8 mouse cellular contexts compared by ENCODE assay signal in genomic region chr15:78931577-78931976, GRCm38 (mm10). TPM values are rescaled to one million over a fixed set of nuclear protein-coding genes. Genes with fewer than 3 reads are reported as not detected.
DNase-seq lines count a peak whose midpoint lies in the region; ATAC-seq and TF ChIP-seq lines count a peak whose summit lies in the region.

No protein-coding gene starts in this region.

- peaks cover 33% of the 10 kb centered on the region for H3K4me1 ChIP-seq in liver, postnatal 0 days (ENCODE audit: insufficient read depth)
- H3K4me1 ChIP-seq in stomach, embryonic 15.5 days = peaks cover 29% of the 10 kb centered on the region

- H3K27me3 ChIP-seq in liver, postnatal 0 days (ENCODE audit: insufficient read depth, low read length) = no peaks in the 10 kb centered on the region
- no peaks in the 10 kb centered on the region for H3K27me3 ChIP-seq in stomach, embryonic 15.5 days (replicated peaks)

- H3K4me3 ChIP-seq in liver, postnatal 0 days (ENCODE audit: low read depth, low read length) = no peak overlapping the region
- H3K4me3 ChIP-seq in stomach, embryonic 15.5 days (replicated peaks) = no peak overlapping the region

- no peaks in the 10 kb centered on the region for H3K36me3 ChIP-seq in liver, postnatal 0 days (replicated peaks; ENCODE audit: insufficient read depth, low read length)
- H3K36me3 ChIP-seq in stomach, embryonic 15.5 days = peaks cover 11% of the 10 kb centered on the region; the same call in 1 of the 2 replicates

- peak; percentile 56 for ATAC-seq in liver, postnatal 0 days
- no peak for ATAC-seq in stomach, embryonic 15.5 days (ENCODE audit: insufficient read depth, low FRiP score, low read depth)

- no peaks in the 10 kb centered on the region for H3K9me3 ChIP-seq in liver, postnatal 0 days (ENCODE audit: low read length)
- no peaks in the 10 kb centered on the region for H3K9me3 ChIP-seq in stomach, embryonic 15.5 days

- TF ChIP-seq EP300 in liver, postnatal 0 days (IDR thresholded peaks at IDR 0.05; ENCODE audit: low read depth) = no peak

- peak; percentile 97 for TF ChIP-seq CTCF in liver, postnatal 0 days (IDR thresholded peaks at IDR 0.05; ENCODE audit: low read depth)

- peak; percentile 42 to 58 for DNase-seq in cerebellum, postnatal 25 days
- no peak for DNase-seq in cerebellum, adult 8-10 months
- DNase-seq in urinary bladder, postnatal 25 days (ENCODE audit: low spot score) = peak; percentile 39
- DNase-seq in urinary bladder, postnatal 10 days (ENCODE audit: low spot score) = no peak
- DNase-seq in heart, adult 8-10 months (ENCODE audit: low spot score) = peak; percentile 47
- peak; percentile 71 for DNase-seq in liver, postnatal 0 days
- DNase-seq in right cerebral cortex, postnatal 36 days (ENCODE audit: low spot score in 2 of 2) = no peak

- H3K4me2 ChIP-seq in liver, postnatal 0 days (ENCODE audit: low read depth, low read length) = no peak overlapping the region
- no peak overlapping the region for H3K4me2 ChIP-seq in stomach, embryonic 15.5 days

- no peak overlapping the region for H3K27ac ChIP-seq in liver, postnatal 0 days (ENCODE audit: low read depth)
- H3K27ac ChIP-seq in stomach, embryonic 15.5 days = 0 out of 2 replicates have a peak overlapping the region, but pooled peaks have one; percentile 3

- H3K9ac ChIP-seq in liver, postnatal 0 days (replicated peaks) = no peak overlapping the region
- H3K9ac ChIP-seq in stomach, embryonic 15.5 days = no peak overlapping the region

- WGBS in liver, postnatal 0 days (ENCODE audit: insufficient replicate concordance) = 6% methylated on average over 3 of the region's 3 CpGs
- WGBS in stomach, embryonic 15.5 days = 20% methylated on average over 3 of the region's 3 CpGs

RNA-seq across cellular contexts. Expression of gene Nol12, which starts 3.2 kb away (rescaled TPM):
- 10 to 100 TPM; 14.7 to 17.9 (median 17.1) TPM for total RNA-seq in heart, adult 8-10 months (2022)
- 20.3 and 21.5 TPM in 2 replicates for polyA plus RNA-seq in liver, postnatal 0 days (2015; fragmentation: Nextera tagmentation; extraction: Ambion mirVana)
- 47.4 and 49.9 TPM in 2 replicates for polyA plus RNA-seq in stomach, embryonic 15.5 days (2015; fragmentation: Nextera tagmentation; extraction: Ambion mirVana)

RNA-seq across cellular contexts. Expression of gene Lgals1, which starts 5.1 kb away (rescaled TPM):
- total RNA-seq in heart, adult 8-10 months (2022) = 100 to 1,000 TPM; 175 to 339 (median 222) TPM
- 93.4 and 102 TPM in 2 replicates for polyA plus RNA-seq in liver, postnatal 0 days (2015; fragmentation: Nextera tagmentation; extraction: Ambion mirVana)
- 1,300 and 1,476 TPM in 2 replicates for polyA plus RNA-seq in stomach, embryonic 15.5 days (2015; fragmentation: Nextera tagmentation; extraction: Ambion mirVana)

RNA-seq across cellular contexts. Expression of gene Triobp, which starts 15.9 kb away (rescaled TPM):
- total RNA-seq in heart, adult 8-10 months (2022) = 10 to 100 TPM; 30.2 to 31.3 (median 31.0) TPM
- 11.9 and 12.7 TPM in 2 replicates for polyA plus RNA-seq in liver, postnatal 0 days (2015; fragmentation: Nextera tagmentation; extraction: Ambion mirVana)
- 54.4 TPM in 2 replicates for polyA plus RNA-seq in stomach, embryonic 15.5 days (2015; fragmentation: Nextera tagmentation; extraction: Ambion mirVana)

RNA-seq across cellular contexts. Expression of gene Pdxp, which starts 17.9 kb away (rescaled TPM):
- total RNA-seq in heart, adult 8-10 months (2022) = 1 to 10 TPM in 2 of 4 experiments, under 1 TPM in 2; 0.69 to 1.0 (median 0.88) TPM
- polyA plus RNA-seq in liver, postnatal 0 days (2015; fragmentation: Nextera tagmentation; extraction: Ambion mirVana) = 1.9 and 2.1 TPM in 2 replicates
- 11.8 and 12.8 TPM in 2 replicates for polyA plus RNA-seq in stomach, embryonic 15.5 days (2015; fragmentation: Nextera tagmentation; extraction: Ambion mirVana)

RNA-seq across cellular contexts. Expression of gene Sh3bp1, which starts 32.0 kb away (rescaled TPM):
- 1 to 10 TPM; 2.6 to 6.3 (median 4.1) TPM for total RNA-seq in heart, adult 8-10 months (2022)
- 7.4 and 8.2 TPM in 2 replicates for polyA plus RNA-seq in liver, postnatal 0 days (2015; fragmentation: Nextera tagmentation; extraction: Ambion mirVana)
- 34.8 and 36.9 TPM in 2 replicates for polyA plus RNA-seq in stomach, embryonic 15.5 days (2015; fragmentation: Nextera tagmentation; extraction: Ambion mirVana)

Comparison
In these comparisons a context has a peak if more than half of its experiments do, and no peak if none do; other contexts are left out.
1. DNase-seq: peak in cerebellum, postnatal 25 days (2 of 2), urinary bladder, postnatal 25 days (single experiment), heart, adult 8-10 months (single experiment) and liver, postnatal 0 days (single experiment); none in cerebellum, adult 8-10 months (single experiment), urinary bladder, postnatal 10 days (single experiment) and right cerebral cortex, postnatal 36 days (0 of 2).
2. RNA of gene Lgals1, which starts 5.1 kb away (polyA plus RNA-seq): 1,300 to 1,476 TPM in stomach, embryonic 15.5 days; 93.4 to 102 TPM in liver, postnatal 0 days; every median in the first group is over 10 times any median in the second.